Mouse (Mus musculus): Measurements from ENCODE around the gene Icam5. TPM values are rescaled to one million over a fixed set of nuclear protein-coding genes. Genes with fewer than 3 reads are reported as not detected.

The Icam5 gene
- polyA plus RNA-seq, 1 experiment from 2014 or later = 0.05 TPM

DNA sequence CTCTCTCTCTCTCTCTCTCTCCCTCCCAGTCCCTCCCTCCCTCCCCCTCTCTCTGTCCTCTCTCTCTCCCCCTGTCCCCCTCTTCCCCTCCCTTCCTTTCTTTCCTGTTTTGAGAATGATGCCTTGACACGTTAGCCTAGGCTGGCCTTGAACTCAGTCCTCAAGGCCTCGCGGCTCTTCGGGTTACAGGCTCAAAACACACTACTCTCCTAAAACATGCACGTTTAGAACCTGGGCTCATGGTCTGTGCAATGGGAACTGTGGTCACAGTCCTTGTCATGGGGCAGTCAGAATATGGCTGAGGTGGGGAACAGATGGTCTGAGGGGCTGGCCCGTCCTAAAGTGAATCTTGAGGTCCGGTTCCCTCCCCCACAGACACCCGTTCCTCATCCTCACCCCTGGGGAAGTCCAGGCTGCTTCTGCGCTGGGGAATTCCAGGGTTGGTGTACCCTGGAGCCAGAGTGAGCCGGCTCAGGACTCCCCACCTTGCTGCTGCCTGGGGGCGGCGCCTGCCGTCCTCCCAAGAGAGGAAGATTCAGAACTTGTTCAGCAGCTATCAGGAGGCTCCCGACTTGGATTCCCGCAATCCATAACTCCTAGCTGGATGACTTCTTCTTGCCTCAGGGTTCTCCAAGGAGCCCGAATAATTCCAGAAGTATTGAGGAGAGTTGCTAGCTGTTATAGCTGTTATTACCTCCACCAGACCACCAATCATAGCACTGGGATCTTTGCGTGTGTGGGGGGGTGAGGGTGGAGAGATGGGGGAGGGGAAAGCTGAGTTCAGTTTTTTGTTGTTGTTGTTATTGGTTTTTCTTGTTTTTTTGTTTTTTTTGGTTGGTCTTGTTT is 15.3 kb upstream of the Icam5 start:
- Histone ChIP-seq H3K4me1 (ENCODE audit: insufficient read depth) (peaks cover 34% of the 10 kb centered on the region), H3K9me3 (ENCODE audit: low read length) (no peaks in the 10 kb centered on the region), H3K27me3 (ENCODE audit: insufficient read depth, low read length) (no peaks in the 10 kb centered on the region; the same call in 1 of the 2 replicates), H3K27ac (ENCODE audit: low read depth) (peak overlapping the region; percentile 63), H3K36me3 (replicated peaks; ENCODE audit: insufficient read depth, low read length) (peaks cover 16% of the 10 kb centered on the region), H3K4me2 (ENCODE audit: low read depth, low read length) (peak overlapping the region; percentile 71), H3K9ac (replicated peaks) (peak overlapping the region; percentile 51), H3K4me3 (ENCODE audit: low read depth, low read length) (peak overlapping the region; percentile 52)
- TF ChIP-seq EP300 (IDR thresholded peaks at IDR 0.05; ENCODE audit: low read depth) (no peak), CTCF (IDR thresholded peaks at IDR 0.05; ENCODE audit: low read depth) (no peak)
- DNase-seq = no peak
- ATAC-seq = 0 out of 2 replicates have a peak, but pooled peaks have one; percentile 10
- WGBS (ENCODE audit: insufficient replicate concordance) = 5% methylated on average over 17 of the region's 17 CpGs

- H3K9ac ChIP-seq (replicated peaks) = no peak overlapping the region; the same call in 1 of the 2 replicates
- no peak overlapping the region for H3K27ac ChIP-seq (ENCODE audit: low read depth)
- H3K27me3 ChIP-seq (ENCODE audit: insufficient read depth, low read length) = no peaks in the 10 kb centered on the region; the same call in 1 of the 2 replicates
- peak overlapping the region; percentile 71 for H3K4me2 ChIP-seq (ENCODE audit: low read depth, low read length)
- no peak for DNase-seq
- 19% methylated on average over 4 of the region's 4 CpGs for WGBS (ENCODE audit: insufficient replicate concordance)
- H3K36me3 ChIP-seq (replicated peaks; ENCODE audit: insufficient read depth, low read length) = peaks cover 18% of the 10 kb centered on the region
- peak overlapping the region; percentile 52; the same call in 1 of the 2 replicates for H3K4me3 ChIP-seq (ENCODE audit: low read depth, low read length)
- H3K9me3 ChIP-seq (ENCODE audit: low read length) = no peaks in the 10 kb centered on the region
- TF ChIP-seq CTCF (IDR thresholded peaks at IDR 0.05; ENCODE audit: low read depth) = no peak
- no peak for TF ChIP-seq EP300 (IDR thresholded peaks at IDR 0.05; ENCODE audit: low read depth)
- H3K4me1 ChIP-seq (ENCODE audit: insufficient read depth) = peaks cover 28% of the 10 kb centered on the region
- no peak for ATAC-seq
These were observed 14.7 kb upstream of the Icam5 start for GRCm38 (mm10) chr9:21017177-21017575.

- ATAC-seq (no peak), DNase-seq (no peak)
- Histone ChIP-seq H3K36me3 (replicated peaks; ENCODE audit: insufficient read depth, low read length) (peaks cover 19% of the 10 kb centered on the region), H3K27me3 (ENCODE audit: insufficient read depth, low read length) (no peaks in the 10 kb centered on the region; the same call in 1 of the 2 replicates), H3K4me2 (ENCODE audit: low read depth, low read length) (no peak overlapping the region), H3K9ac (replicated peaks) (no peak overlapping the region), H3K27ac (ENCODE audit: low read depth) (no peak overlapping the region), H3K4me1 (ENCODE audit: insufficient read depth) (peaks cover 23% of the 10 kb centered on the region), H3K4me3 (ENCODE audit: low read depth, low read length) (no peak overlapping the region), H3K9me3 (ENCODE audit: low read length) (no peaks in the 10 kb centered on the region)
- TF ChIP-seq EP300 (IDR thresholded peaks at IDR 0.05; ENCODE audit: low read depth) (no peak), CTCF (IDR thresholded peaks at IDR 0.05; ENCODE audit: low read depth) (no peak)
- 82% methylated on average over 2 of the region's 2 CpGs for WGBS (ENCODE audit: insufficient replicate concordance)
These were observed 13.3 kb upstream of the Icam5 start for GRCm38 (mm10) chr9:21018600-21018999.

DNA sequence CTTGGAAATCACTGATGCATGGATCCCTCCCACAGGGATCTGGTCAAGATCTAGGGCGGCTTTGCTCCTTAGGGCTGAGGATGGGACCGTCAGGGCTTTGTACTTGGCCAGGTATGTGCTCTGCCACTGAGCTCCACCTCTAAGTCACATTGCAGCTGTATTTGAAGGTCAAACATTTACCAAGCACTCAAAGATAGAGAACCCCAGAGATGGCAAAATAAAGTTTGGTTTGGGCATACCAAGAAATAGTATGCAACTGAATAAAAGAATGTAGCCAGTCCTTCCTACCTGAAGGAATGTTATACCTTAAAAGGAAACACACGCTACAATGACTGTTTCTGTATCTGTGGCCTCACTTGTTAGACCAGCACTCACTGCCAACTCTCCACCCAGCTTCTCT is 10.5 kb upstream of the Icam5 start:
- DNase-seq = no peak
- Histone ChIP-seq H3K4me2 (ENCODE audit: low read depth, low read length) (no peak overlapping the region), H3K9me3 (ENCODE audit: low read length) (no peaks in the 10 kb centered on the region), H3K36me3 (replicated peaks; ENCODE audit: insufficient read depth, low read length) (peaks cover 25% of the 10 kb centered on the region), H3K27me3 (ENCODE audit: insufficient read depth, low read length) (no peaks in the 10 kb centered on the region), H3K9ac (replicated peaks) (no peak overlapping the region), H3K4me3 (ENCODE audit: low read depth, low read length) (no peak overlapping the region), H3K27ac (ENCODE audit: low read depth) (no peak overlapping the region), H3K4me1 (ENCODE audit: insufficient read depth) (peaks cover 9% of the 10 kb centered on the region)
- WGBS (ENCODE audit: insufficient replicate concordance) = 76% methylated on average over 3 of the region's 3 CpGs
- TF ChIP-seq CTCF (IDR thresholded peaks at IDR 0.05; ENCODE audit: low read depth) (no peak), EP300 (IDR thresholded peaks at IDR 0.05; ENCODE audit: low read depth) (no peak)
- no peak for ATAC-seq

- WGBS (ENCODE audit: insufficient replicate concordance) = 69% methylated on average over 6 of the region's 6 CpGs
- peaks cover 34% of the 10 kb centered on the region for H3K36me3 ChIP-seq (replicated peaks; ENCODE audit: insufficient read depth, low read length)
- H3K9me3 ChIP-seq (ENCODE audit: low read length) = no peaks in the 10 kb centered on the region
- H3K4me1 ChIP-seq (ENCODE audit: insufficient read depth) = peaks cover under 1% of the 10 kb centered on the region
- no peaks in the 10 kb centered on the region for H3K27me3 ChIP-seq (ENCODE audit: insufficient read depth, low read length)
- no peak for TF ChIP-seq CTCF (IDR thresholded peaks at IDR 0.05; ENCODE audit: low read depth)
- no peak for TF ChIP-seq EP300 (IDR thresholded peaks at IDR 0.05; ENCODE audit: low read depth)
- no peak overlapping the region for H3K4me2 ChIP-seq (ENCODE audit: low read depth, low read length)
- no peak for ATAC-seq
- no peak overlapping the region for H3K27ac ChIP-seq (ENCODE audit: low read depth)
- no peak overlapping the region for H3K4me3 ChIP-seq (ENCODE audit: low read depth, low read length)
- no peak for DNase-seq
- no peak overlapping the region for H3K9ac ChIP-seq (replicated peaks)
These were observed 9.6 kb upstream of the Icam5 start for GRCm38 (mm10) chr9:21022288-21022687.

- DNase-seq = no peak
- Histone ChIP-seq H3K27ac (ENCODE audit: low read depth) (no peak overlapping the region), H3K4me1 (ENCODE audit: insufficient read depth) (peaks cover 2% of the 10 kb centered on the region; the same call in 1 of the 2 replicates), H3K9ac (replicated peaks) (no peak overlapping the region), H3K9me3 (ENCODE audit: low read length) (no peaks in the 10 kb centered on the region), H3K4me2 (ENCODE audit: low read depth, low read length) (no peak overlapping the region), H3K36me3 (replicated peaks; ENCODE audit: insufficient read depth, low read length) (peaks cover 38% of the 10 kb centered on the region), H3K4me3 (ENCODE audit: low read depth, low read length) (no peak overlapping the region), H3K27me3 (ENCODE audit: insufficient read depth, low read length) (no peaks in the 10 kb centered on the region)
- TF ChIP-seq EP300 (IDR thresholded peaks at IDR 0.05; ENCODE audit: low read depth) (no peak), CTCF (IDR thresholded peaks at IDR 0.05; ENCODE audit: low read depth) (peak; percentile 43)
- no peak for ATAC-seq
- 84% methylated on average over 1 of the region's 1 CpGs for WGBS (ENCODE audit: insufficient replicate concordance)
These were observed 9.1 kb upstream of the Icam5 start for GRCm38 (mm10) chr9:21022726-21023125.

Data from liver, postnatal 0 days (tissue).